In genomic region chr12:21316869-21317265, GRCm38 (mm10) we compare ENCODE assay signal across 8 mouse cellular contexts. TPM values are rescaled to one million over a fixed set of nuclear protein-coding genes. Genes with fewer than 3 reads are reported as not detected.
DNase-seq lines count a peak whose midpoint lies in the region; ATAC-seq and TF ChIP-seq lines count a peak whose summit lies in the region.

No protein-coding gene starts in this region.

- H3K4me3 ChIP-seq in testis, adult 2 months (ENCODE audit: control insufficient read depth, low read depth, low read length), result peak overlapping the region; percentile 97; the same call in 1 of the 2 replicates
- H3K4me3 ChIP-seq in embryonic fibroblast, embryonic 13.5 days (ENCODE audit: insufficient read depth, low read length), result peak overlapping the region; percentile 85
- H3K4me3 ChIP-seq in hindbrain, embryonic 10.5 days, result peak overlapping the region; percentile 82
- peak overlapping the region; percentile 70 for H3K4me3 ChIP-seq in limb, embryonic 15.5 days
- peak overlapping the region; percentile 72 for H3K4me3 ChIP-seq in neural tube, embryonic 12.5 days

- H3K9ac ChIP-seq in limb, embryonic 15.5 days, result peak overlapping the region; percentile 75
- H3K9ac ChIP-seq in neural tube, embryonic 12.5 days, result peak overlapping the region; percentile 80; the same call in 1 of the 2 replicates

- WGBS in hindbrain, embryonic 10.5 days, result 48% methylated on average over 7 of the region's 7 CpGs
- WGBS in limb, embryonic 15.5 days, result 28% methylated on average over 7 of the region's 7 CpGs
- WGBS in neural tube, embryonic 12.5 days, result 45% methylated on average over 7 of the region's 7 CpGs

- no peaks in the 10 kb centered on the region for H3K27me3 ChIP-seq in testis, adult 2 months (ENCODE audit: control insufficient read depth, insufficient read depth, low read length)
- H3K27me3 ChIP-seq in hindbrain, embryonic 10.5 days (ENCODE audit: insufficient read depth, poor library complexity, severe bottlenecking), result no peaks in the 10 kb centered on the region
- H3K27me3 ChIP-seq in limb, embryonic 15.5 days, result no peaks in the 10 kb centered on the region
- no peaks in the 10 kb centered on the region for H3K27me3 ChIP-seq in neural tube, embryonic 12.5 days (replicated peaks)

- no peak for TF ChIP-seq POLR2A in testis, adult 2 months (IDR thresholded peaks at IDR 0.05; ENCODE audit: control insufficient read depth, low read depth, low read length)
- no peak; the same call in 1 of the 2 replicates for TF ChIP-seq POLR2A in embryonic fibroblast, embryonic 13.5 days (IDR thresholded peaks at IDR 0.05; ENCODE audit: low read depth, low read length)

- no peak for DNase-seq in testis, postnatal 14 days (ENCODE audit: low spot score)
- DNase-seq in hindbrain, embryonic 10.5 days (ENCODE audit: low spot score), result no peak
- DNase-seq in thymus, postnatal 36 days, result no peak

- no peak for ATAC-seq in limb, embryonic 15.5 days (ENCODE audit: insufficient number of reproducible peaks, low FRiP score, low TSS enrichment, low read depth)
- no peak for ATAC-seq in neural tube, embryonic 12.5 days (ENCODE audit: low FRiP score, low read depth)
- no peak for ATAC-seq in granulocyte monocyte progenitor cell, adult 5-6 weeks (replicated peaks; ENCODE audit: poor library complexity, severe bottlenecking)

- TF ChIP-seq CTCF in testis, adult 2 months (IDR thresholded peaks at IDR 0.05; ENCODE audit: control insufficient read depth, insufficient read depth, insufficient replicate concordance, low read depth, low read length), result no peak
- TF ChIP-seq CTCF in embryonic fibroblast, embryonic 13.5 days (IDR thresholded peaks at IDR 0.05; ENCODE audit: borderline replicate concordance, insufficient read depth, low read length), result no peak

- H3K36me3 ChIP-seq in testis, adult 2 months (ENCODE audit: control insufficient read depth, insufficient read depth, low read length), result no peaks in the 10 kb centered on the region
- H3K36me3 ChIP-seq in hindbrain, embryonic 10.5 days, result peaks cover 71% of the 10 kb centered on the region
- peaks cover 52% of the 10 kb centered on the region for H3K36me3 ChIP-seq in limb, embryonic 15.5 days
- peaks cover 38% of the 10 kb centered on the region for H3K36me3 ChIP-seq in neural tube, embryonic 12.5 days

- no peaks in the 10 kb centered on the region for H3K9me3 ChIP-seq in hindbrain, embryonic 10.5 days
- H3K9me3 ChIP-seq in limb, embryonic 15.5 days, result no peaks in the 10 kb centered on the region
- no peaks in the 10 kb centered on the region for H3K9me3 ChIP-seq in neural tube, embryonic 12.5 days

- H3K4me1 ChIP-seq in testis, adult 2 months (ENCODE audit: control insufficient read depth, insufficient read depth, low read length), result peaks cover 5% of the 10 kb centered on the region
- H3K4me1 ChIP-seq in embryonic fibroblast, embryonic 13.5 days (ENCODE audit: control insufficient read depth, insufficient read depth, low read length), result peaks cover 5% of the 10 kb centered on the region; the same call in 1 of the 2 replicates
- H3K4me1 ChIP-seq in hindbrain, embryonic 10.5 days (replicated peaks), result peaks cover 13% of the 10 kb centered on the region
- peaks cover 6% of the 10 kb centered on the region; the same call in 1 of the 2 replicates for H3K4me1 ChIP-seq in limb, embryonic 15.5 days
- peaks cover 4% of the 10 kb centered on the region for H3K4me1 ChIP-seq in neural tube, embryonic 12.5 days

- no peak overlapping the region for H3K27ac ChIP-seq in testis, adult 2 months (ENCODE audit: control insufficient read depth, insufficient read depth, low read depth, low read length)
- peak overlapping the region; percentile 73 for H3K27ac ChIP-seq in embryonic fibroblast, embryonic 13.5 days (ENCODE audit: insufficient read depth, low read length)
- peak overlapping the region; percentile 90 for H3K27ac ChIP-seq in hindbrain, embryonic 10.5 days
- H3K27ac ChIP-seq in limb, embryonic 15.5 days, result no peak overlapping the region
- H3K27ac ChIP-seq in neural tube, embryonic 12.5 days, result no peak overlapping the region

- peak overlapping the region; percentile 73 for H3K4me2 ChIP-seq in limb, embryonic 15.5 days
- H3K4me2 ChIP-seq in neural tube, embryonic 12.5 days (replicated peaks), result peak overlapping the region; percentile 68

RNA-seq across cellular contexts. Expression of gene Iah1, which starts 0.7 kb away (rescaled TPM):
- polyA plus RNA-seq in testis, adult 2 months (2012; rRNA removed), result 18.2 and 18.3 TPM in 2 replicates
- polyA plus RNA-seq in embryonic fibroblast, embryonic 13.5 days (2011; ENCODE audit: insufficient read length, low read depth, missing spikeins), result 35.6 and 50.2 TPM in 2 replicates
- polyA plus RNA-seq in hindbrain, embryonic 10.5 days (2016; fragmentation: Nextera tagmentation; extraction: Ambion mirVana), result 45.4 and 48.6 TPM in 2 replicates
- 40.2 and 43.8 TPM in 2 replicates for polyA plus RNA-seq in limb, embryonic 15.5 days (2015; fragmentation: Nextera tagmentation; extraction: Ambion mirVana)
- 36.3 and 41.0 TPM in 2 replicates for polyA plus RNA-seq in neural tube, embryonic 12.5 days (2016; fragmentation: Nextera tagmentation; extraction: Ambion mirVana)
- total RNA-seq in granulocyte monocyte progenitor cell, adult 5-6 weeks (2014; fragmentation: Nextera tagmentation), result 39.0 and 46.8 TPM in 2 replicates
- total RNA-seq in granulocyte monocyte progenitor cell, adult 5-6 weeks (2017), result 27.1 and 34.6 TPM in 2 replicates

RNA-seq across cellular contexts. Expression of gene Itgb1bp1, which starts 30.8 kb away (rescaled TPM):
- polyA plus RNA-seq in testis, adult 2 months (2012; rRNA removed), result 135 and 139 TPM in 2 replicates
- 51.1 and 53.9 TPM in 2 replicates for polyA plus RNA-seq in embryonic fibroblast, embryonic 13.5 days (2011; ENCODE audit: insufficient read length, low read depth, missing spikeins)
- polyA plus RNA-seq in hindbrain, embryonic 10.5 days (2016; fragmentation: Nextera tagmentation; extraction: Ambion mirVana), result 44.0 and 45.7 TPM in 2 replicates
- 49.3 and 50.8 TPM in 2 replicates for polyA plus RNA-seq in limb, embryonic 15.5 days (2015; fragmentation: Nextera tagmentation; extraction: Ambion mirVana)
- 42.0 and 42.6 TPM in 2 replicates for polyA plus RNA-seq in neural tube, embryonic 12.5 days (2016; fragmentation: Nextera tagmentation; extraction: Ambion mirVana)
- 32.0 and 33.8 TPM in 2 replicates for total RNA-seq in granulocyte monocyte progenitor cell, adult 5-6 weeks (2014; fragmentation: Nextera tagmentation)
- 32.7 and 40.8 TPM in 2 replicates for total RNA-seq in granulocyte monocyte progenitor cell, adult 5-6 weeks (2017)

RNA-seq across cellular contexts. Expression of gene Cpsf3, which starts 31.7 kb away (rescaled TPM):
- polyA plus RNA-seq in testis, adult 2 months (2012; rRNA removed), result 21.1 and 21.6 TPM in 2 replicates
- 53.3 and 55.8 TPM in 2 replicates for polyA plus RNA-seq in embryonic fibroblast, embryonic 13.5 days (2011; ENCODE audit: insufficient read length, low read depth, missing spikeins)
- polyA plus RNA-seq in hindbrain, embryonic 10.5 days (2016; fragmentation: Nextera tagmentation; extraction: Ambion mirVana), result 122 and 139 TPM in 2 replicates
- polyA plus RNA-seq in limb, embryonic 15.5 days (2015; fragmentation: Nextera tagmentation; extraction: Ambion mirVana), result 91.0 and 96.0 TPM in 2 replicates
- 112 and 115 TPM in 2 replicates for polyA plus RNA-seq in neural tube, embryonic 12.5 days (2016; fragmentation: Nextera tagmentation; extraction: Ambion mirVana)
- 123 and 125 TPM in 2 replicates for total RNA-seq in granulocyte monocyte progenitor cell, adult 5-6 weeks (2014; fragmentation: Nextera tagmentation)
- 100 and 103 TPM in 2 replicates for total RNA-seq in granulocyte monocyte progenitor cell, adult 5-6 weeks (2017)

RNA-seq across cellular contexts. Expression of gene Adam17, which starts 56.6 kb away (rescaled TPM):
- polyA plus RNA-seq in testis, adult 2 months (2012; rRNA removed), result 8.5 and 17.8 TPM in 2 replicates
- 48.8 and 59.9 TPM in 2 replicates for polyA plus RNA-seq in embryonic fibroblast, embryonic 13.5 days (2011; ENCODE audit: insufficient read length, low read depth, missing spikeins)
- polyA plus RNA-seq in hindbrain, embryonic 10.5 days (2016; fragmentation: Nextera tagmentation; extraction: Ambion mirVana), result 31.8 and 40.7 TPM in 2 replicates
- polyA plus RNA-seq in limb, embryonic 15.5 days (2015; fragmentation: Nextera tagmentation; extraction: Ambion mirVana), result 38.5 and 40.2 TPM in 2 replicates
- 28.6 and 35.2 TPM in 2 replicates for polyA plus RNA-seq in neural tube, embryonic 12.5 days (2016; fragmentation: Nextera tagmentation; extraction: Ambion mirVana)
- 40.7 and 44.9 TPM in 2 replicates for total RNA-seq in granulocyte monocyte progenitor cell, adult 5-6 weeks (2014; fragmentation: Nextera tagmentation)
- 52.1 and 54.9 TPM in 2 replicates for total RNA-seq in granulocyte monocyte progenitor cell, adult 5-6 weeks (2017)

Comparison
In these comparisons a context has a peak if more than half of its experiments do, and no peak if none do; other contexts are left out.
1. H3K27ac ChIP-seq: peak in embryonic fibroblast, embryonic 13.5 days (single experiment) and hindbrain, embryonic 10.5 days (single experiment); none in testis, adult 2 months (single experiment), limb, embryonic 15.5 days (single experiment) and neural tube, embryonic 12.5 days (single experiment).
2. Peak in every context shown above with its lines, with median percentiles within 50 percentile points of each other: H3K4me3 ChIP-seq.